In genomic region chr14:8286595-8286994, GRCm38 (mm10) we compare ENCODE assay signal across 10 mouse cellular contexts. TPM values are rescaled to one million over a fixed set of nuclear protein-coding genes. Genes with fewer than 3 reads are reported as not detected.
A peak's percentile ranks its signal among the peaks of the same experiment; 100 is the strongest.
DNase-seq lines count a peak whose midpoint lies in the region; ATAC-seq and TF ChIP-seq lines count a peak whose summit lies in the region.
"Not testable (repeated sequence)": the region's sequence is repeated elsewhere in the genome, so short reads cannot be mapped to it uniquely, and the experiment has no call there.
"Had no signal": no experiment of that assay in that cellular context is flagged by ENCODE, and none has a peak within 500 bp of the region (broad histone marks: within the 10 kb centered on the region; RNA-seq: fewer than 3 reads in every experiment).

No protein-coding gene starts in this region.

- H3K9me3 ChIP-seq in embryonic facial prominence, embryonic 12.5 days; heart, embryonic 10.5 days; intestine, embryonic 15.5 days: not testable (repeated sequence)

- not testable (repeated sequence) for H3K36me3 ChIP-seq in embryonic facial prominence, embryonic 12.5 days; heart, embryonic 10.5 days; intestine, embryonic 15.5 days

- not testable (repeated sequence) for H3K4me2 ChIP-seq in embryonic facial prominence, embryonic 12.5 days (replicated peaks); intestine, embryonic 15.5 days (replicated peaks)

- peak; percentile 76 for ATAC-seq in Patski
- peak; percentile 82; the same call in 1 of the 2 replicates for ATAC-seq in embryonic facial prominence, embryonic 12.5 days (ENCODE audit: insufficient number of reproducible peaks, insufficient read depth, low FRiP score, low TSS enrichment)
- peak; percentile 81 for ATAC-seq in intestine, embryonic 15.5 days

- POLR2A ChIA-PET in Patski (lab: Charles Lee) = not testable (repeated sequence)

- WGBS in embryonic facial prominence, embryonic 12.5 days = 81% methylated on average over 5 of the region's 5 CpGs
- WGBS in heart, embryonic 10.5 days = 79% methylated on average over 5 of the region's 5 CpGs
- 83% methylated on average over 5 of the region's 5 CpGs for WGBS in intestine, embryonic 15.5 days

- CTCF ChIA-PET in Patski (lab: Charles Lee) = not testable (repeated sequence)

- TF ChIP-seq CTCF in Patski (IDR thresholded peaks at IDR 0.05) = not testable (repeated sequence)

- H3K9ac ChIP-seq in embryonic facial prominence, embryonic 12.5 days; intestine, embryonic 15.5 days: not testable (repeated sequence)

- not testable (repeated sequence) for H3K4me1 ChIP-seq in embryonic facial prominence, embryonic 12.5 days; heart, embryonic 10.5 days; intestine, embryonic 15.5 days (replicated peaks)

- not testable (repeated sequence) for H3K27me3 ChIP-seq in Patski; embryonic facial prominence, embryonic 12.5 days; heart, embryonic 10.5 days (ENCODE audit: insufficient read depth, poor library complexity, severe bottlenecking); intestine, embryonic 15.5 days (replicated peaks)

- intact Hi-C loops in left cerebral cortex, postnatal 4 days (cut with DNase I) = not testable (repeated sequence)

- in situ Hi-C loops in Patski (cut with MboI; ENCODE audit: low pct_unique_long_range_greater_than_20kb) = not testable (repeated sequence)

- not testable (repeated sequence) for DNase-seq in Patski (ENCODE audit: low read depth, low spot score)
- DNase-seq in heart, embryonic 10.5 days (ENCODE audit: low spot score) = peak; percentile 45
- DNase-seq in left cerebral cortex, postnatal 4 days = peak; percentile 20
- peak; percentile 50 for DNase-seq in lung, postnatal 36 days
- DNase-seq in spleen, postnatal 10 days (ENCODE audit: low spot score in 2 of 2) = peak; percentile 28 to 44
- DNase-seq in urinary bladder, postnatal 25 days (ENCODE audit: low spot score) = peak; percentile 54

- H3K27ac ChIP-seq in embryonic facial prominence, embryonic 12.5 days; heart, embryonic 10.5 days; intestine, embryonic 15.5 days: not testable (repeated sequence)

- not testable (repeated sequence) for H3K4me3 ChIP-seq in embryonic facial prominence, embryonic 12.5 days; heart, embryonic 10.5 days; intestine, embryonic 15.5 days (replicated peaks)

RNA-seq across cellular contexts. Expression of gene Acox2, which starts 27.4 kb away (rescaled TPM):
- polyA plus RNA-seq in Patski (2021) = 0.53 TPM
- not detected in 2 replicates for polyA plus RNA-seq in embryonic facial prominence, embryonic 12.5 days (2016; fragmentation: Nextera tagmentation; extraction: Ambion mirVana)
- 0.19 and 0.36 TPM in 2 replicates for polyA plus RNA-seq in heart, embryonic 10.5 days (2016; fragmentation: Nextera tagmentation; extraction: Ambion mirVana)
- polyA plus RNA-seq in intestine, embryonic 15.5 days (2015; fragmentation: Nextera tagmentation; extraction: Ambion mirVana) = 0.88 and 0.91 TPM in 2 replicates
- under 1 TPM; 0.72 TPM for total RNA-seq in left cerebral cortex, postnatal 4 days (2021)
- polyA plus RNA-seq: neural tube, embryonic 15.5 days had no signal

RNA-seq across cellular contexts. Expression of gene Fam107a, which starts 31.2 kb away (rescaled TPM):
- polyA plus RNA-seq in Patski (2021) = 173 TPM
- polyA plus RNA-seq in embryonic facial prominence, embryonic 12.5 days (2016; fragmentation: Nextera tagmentation; extraction: Ambion mirVana) = 1.9 and 2.2 TPM in 2 replicates
- polyA plus RNA-seq in heart, embryonic 10.5 days (2016; fragmentation: Nextera tagmentation; extraction: Ambion mirVana) = 0.18 and 0.35 TPM in 2 replicates
- 0.43 and 0.44 TPM in 2 replicates for polyA plus RNA-seq in intestine, embryonic 15.5 days (2015; fragmentation: Nextera tagmentation; extraction: Ambion mirVana)
- 1 to 10 TPM; 3.3 to 3.5 TPM for total RNA-seq in left cerebral cortex, postnatal 4 days (2021)
- total RNA-seq: liver, adult 2 months had no signal
- polyA plus RNA-seq: liver, adult 2 months had no signal

Comparison
In these comparisons a context has a peak if more than half of its experiments do, and no peak if none do; other contexts are left out.
1. RNA of gene Fam107a, which starts 31.2 kb away (polyA plus RNA-seq): 173 TPM in Patski (single experiment); 1.9 to 2.2 TPM in embryonic facial prominence, embryonic 12.5 days, 0.43 to 0.44 TPM in intestine, embryonic 15.5 days and 0.18 to 0.35 TPM in heart, embryonic 10.5 days; every median in the first group is over 10 times any median in the second.
2. Peak in every context shown above with its lines, with median percentiles within 50 percentile points of each other: ATAC-seq.